Comparison of ENCODE assay signal across 26 mouse cellular contexts in genomic region chr1:178840311-178840710, GRCm38 (mm10).
DNase-seq lines count a peak whose midpoint lies in the region; ATAC-seq lines count a peak whose summit lies in the region.
"Had no signal": no experiment of that assay in that cellular context is flagged by ENCODE, and none has a peak within 500 bp of the region (broad histone marks: within the 10 kb centered on the region; RNA-seq: fewer than 3 reads in every experiment).

No protein-coding gene starts in this region.

- H3K4me3 ChIP-seq in heart, embryonic 10.5 days: no peak overlapping the region
- H3K4me3 ChIP-seq in heart, embryonic 15.5 days: no peak overlapping the region
- no peak overlapping the region for H3K4me3 ChIP-seq in intestine, embryonic 16.5 days (ENCODE audit: low read length)
- H3K4me3 ChIP-seq: embryonic facial prominence, embryonic 12.5 days; erythroblast, embryonic 14.5 days; forebrain, embryonic 12.5 days; hindbrain, embryonic 10.5 days; intestine, embryonic 15.5 days; limb, embryonic 13.5 days; liver, embryonic 12.5 days had no signal

- H3K4me1 ChIP-seq in heart, embryonic 10.5 days: peaks cover 23% of the 10 kb centered on the region
- H3K4me1 ChIP-seq in heart, embryonic 15.5 days (replicated peaks): peaks cover 33% of the 10 kb centered on the region
- H3K4me1 ChIP-seq in intestine, embryonic 16.5 days (ENCODE audit: control insufficient read depth, insufficient read depth, low read length): no peaks in the 10 kb centered on the region
- H3K4me1 ChIP-seq: intestine, embryonic 15.5 days; liver, embryonic 12.5 days had no signal

- no peak overlapping the region for H3K4me2 ChIP-seq in heart, embryonic 15.5 days
- no peak overlapping the region for H3K4me2 ChIP-seq in intestine, embryonic 16.5 days (ENCODE audit: low read depth, low read length)
- H3K4me2 ChIP-seq: embryonic facial prominence, embryonic 12.5 days; forebrain, embryonic 12.5 days; intestine, embryonic 15.5 days; limb, embryonic 13.5 days; liver, embryonic 12.5 days had no signal

- 58% methylated on average over 7 of the region's 7 CpGs for WGBS in heart, embryonic 10.5 days
- 27% methylated on average over 7 of the region's 7 CpGs for WGBS in heart, embryonic 15.5 days
- 70% methylated on average over 7 of the region's 7 CpGs for WGBS in intestine, embryonic 16.5 days

- H3K27ac ChIP-seq in heart, embryonic 10.5 days: no peak overlapping the region
- peak overlapping the region; percentile 3; the same call in 1 of the 2 replicates for H3K27ac ChIP-seq in heart, embryonic 15.5 days
- H3K27ac ChIP-seq in intestine, embryonic 16.5 days (ENCODE audit: low read length): no peak overlapping the region
- H3K27ac ChIP-seq: embryonic facial prominence, embryonic 12.5 days; forebrain, embryonic 12.5 days; hindbrain, embryonic 10.5 days; intestine, embryonic 15.5 days; limb, embryonic 13.5 days; liver, embryonic 12.5 days had no signal

- H3K9me3 ChIP-seq in heart, embryonic 10.5 days: no peaks in the 10 kb centered on the region
- H3K9me3 ChIP-seq in heart, embryonic 15.5 days (replicated peaks): no peaks in the 10 kb centered on the region
- no peaks in the 10 kb centered on the region for H3K9me3 ChIP-seq in intestine, embryonic 16.5 days (ENCODE audit: control insufficient read depth, low read length)
- H3K9me3 ChIP-seq: embryonic facial prominence, embryonic 12.5 days; forebrain, embryonic 12.5 days; G1E; hindbrain, embryonic 10.5 days; intestine, embryonic 15.5 days; limb, embryonic 13.5 days; liver, embryonic 12.5 days had no signal

- H3K27me3 ChIP-seq in heart, embryonic 10.5 days (ENCODE audit: insufficient read depth, poor library complexity, severe bottlenecking): no peaks in the 10 kb centered on the region
- no peaks in the 10 kb centered on the region for H3K27me3 ChIP-seq in heart, embryonic 15.5 days
- no peaks in the 10 kb centered on the region for H3K27me3 ChIP-seq in intestine, embryonic 16.5 days (replicated peaks; ENCODE audit: control insufficient read depth, insufficient read depth, low read length)
- H3K27me3 ChIP-seq: CH12.LX; embryonic facial prominence, embryonic 12.5 days; forebrain, embryonic 12.5 days; intestine, embryonic 15.5 days; limb, embryonic 13.5 days had no signal

- H3K36me3 ChIP-seq in heart, embryonic 10.5 days: no peaks in the 10 kb centered on the region
- no peaks in the 10 kb centered on the region for H3K36me3 ChIP-seq in heart, embryonic 15.5 days
- no peaks in the 10 kb centered on the region for H3K36me3 ChIP-seq in intestine, embryonic 16.5 days (ENCODE audit: control insufficient read depth, insufficient read depth, low read length)
- H3K36me3 ChIP-seq: embryonic facial prominence, embryonic 12.5 days; forebrain, embryonic 12.5 days; G1E; hindbrain, embryonic 10.5 days; intestine, embryonic 15.5 days; limb, embryonic 13.5 days; liver, embryonic 12.5 days had no signal

- ATAC-seq in heart, embryonic 15.5 days (replicated peaks; ENCODE audit: insufficient number of reproducible peaks, insufficient read depth, low FRiP score, low read depth): 0 out of 2 replicates have a peak, but pooled peaks have one; percentile 16
- ATAC-seq in CD4-positive, CD25-positive, alpha-beta regulatory T cell, adult 4 months: no peak
- no peak for ATAC-seq in intestine, embryonic 16.5 days
- ATAC-seq: activated CD4-positive, CD25-positive, alpha-beta regulatory T cell, adult 4 months; hindbrain, embryonic 16.5 days; intestine, embryonic 15.5 days; liver, embryonic 12.5 days had no signal

- H3K9ac ChIP-seq in heart, embryonic 15.5 days: no peak overlapping the region
- no peak overlapping the region for H3K9ac ChIP-seq in intestine, embryonic 16.5 days (ENCODE audit: low read depth, low read length)
- H3K9ac ChIP-seq: embryonic facial prominence, embryonic 12.5 days; forebrain, embryonic 12.5 days; intestine, embryonic 15.5 days; limb, embryonic 13.5 days; liver, embryonic 12.5 days had no signal

- DNase-seq in heart, adult 8-10 months (ENCODE audit: low spot score): peak; percentile 57
- DNase-seq in heart, embryonic 10.5 days (ENCODE audit: low spot score): no peak
- DNase-seq in brain, adult 2 months (ENCODE audit: low read depth, low spot score): peak; percentile 43
- peak; percentile 16 for DNase-seq in lung, postnatal 25 days (ENCODE audit: low spot score)
- DNase-seq in right cerebral cortex, postnatal 10 days (ENCODE audit: low spot score in 2 of 2): no peak
- DNase-seq: adrenal gland, adult 8-10 months; cerebellum, postnatal 14 days; gastrocnemius, postnatal 36 days; kidney, postnatal 25 days; right cerebral cortex, adult 18-20 months; thymus, adult 18-20 months; thymus, postnatal 4 days had no signal

Comparison
In these comparisons a context has a peak if more than half of its experiments do, and no peak if none do; other contexts are left out.
1. DNase-seq: peak in heart, adult 8-10 months (single experiment), brain, adult 2 months (single experiment) and lung, postnatal 25 days (single experiment); none in heart, embryonic 10.5 days (single experiment) and right cerebral cortex, postnatal 10 days (0 of 2).